Mouse (Mus musculus): ENCODE measurements at regions not wholly inside any gene's neighbourhood (a gene's known extent, or its start where the extent isn't known, plus 50 kb on each side); places are given as distances from the start of the nearest gene placed in this dataset.

GRCm38 (mm10) chr7:37335212-37335611, 438.2 kb downstream of the Zfp536 start:
- no peak for DNase-seq (ENCODE audit: extremely low read depth, low read depth)

GRCm38 (mm10) chr7:37336171-37336850, 437.1 kb downstream of the Zfp536 start:
- DNase-seq (ENCODE audit: extremely low read depth, low read depth), result no peak

GRCm38 (mm10) chr7:37336851-37337531, 436.4 kb downstream of the Zfp536 start:
- no peak for DNase-seq (ENCODE audit: extremely low read depth, low read depth)

GRCm38 (mm10) chr7:37337616-37338015, 435.8 kb downstream of the Zfp536 start:
- no peak for DNase-seq (ENCODE audit: extremely low read depth, low read depth)

- DNase-seq (ENCODE audit: extremely low read depth, low read depth), result no peak
These were observed 435.4 kb downstream of the Zfp536 start for GRCm38 (mm10) chr7:37338067-37338501.

- DNase-seq (ENCODE audit: extremely low read depth, low read depth), result no peak
These were observed 430.8 kb downstream of the Zfp536 start for GRCm38 (mm10) chr7:37342613-37343012.

- DNase-seq (ENCODE audit: extremely low read depth, low read depth), result no peak
These were observed 430.3 kb downstream of the Zfp536 start for GRCm38 (mm10) chr7:37343021-37343593.

- DNase-seq (ENCODE audit: extremely low read depth, low read depth), result no peak
These were observed 429.7 kb downstream of the Zfp536 start for GRCm38 (mm10) chr7:37343691-37344233.

- DNase-seq (ENCODE audit: extremely low read depth, low read depth), result no peak
These were observed 427.4 kb downstream of the Zfp536 start for GRCm38 (mm10) chr7:37346041-37346440.

GRCm38 (mm10) chr7:37357647-37358395, 415.6 kb downstream of the Zfp536 start:
- DNase-seq (ENCODE audit: extremely low read depth, low read depth), result peak; percentile 8

- no peak for DNase-seq (ENCODE audit: extremely low read depth, low read depth)
These were observed 414.9 kb downstream of the Zfp536 start for GRCm38 (mm10) chr7:37358492-37358891.

GRCm38 (mm10) chr7:37359473-37359872, 414.0 kb downstream of the Zfp536 start:
- no peak for DNase-seq (ENCODE audit: extremely low read depth, low read depth)

- DNase-seq (ENCODE audit: extremely low read depth, low read depth), result no peak
These were observed 413.3 kb downstream of the Zfp536 start for GRCm38 (mm10) chr7:37360171-37360570.

GRCm38 (mm10) chr7:37361802-37362441, 411.5 kb downstream of the Zfp536 start:
- DNase-seq (ENCODE audit: extremely low read depth, low read depth), result no peak

- DNase-seq (ENCODE audit: extremely low read depth, low read depth), result no peak
These were observed 410.6 kb downstream of the Zfp536 start for GRCm38 (mm10) chr7:37362879-37363278.

- no peak for DNase-seq (ENCODE audit: extremely low read depth, low read depth)
These were observed 409.7 kb downstream of the Zfp536 start for GRCm38 (mm10) chr7:37363629-37364175.

- no peak for DNase-seq (ENCODE audit: extremely low read depth, low read depth)
These were observed 409.2 kb downstream of the Zfp536 start for GRCm38 (mm10) chr7:37364221-37364620.

- no peak for DNase-seq (ENCODE audit: extremely low read depth, low read depth)
These were observed 407.4 kb downstream of the Zfp536 start for GRCm38 (mm10) chr7:37366006-37366405.

GRCm38 (mm10) chr7:37369698-37370097, 403.7 kb downstream of the Zfp536 start:
- no peak for DNase-seq (ENCODE audit: extremely low read depth, low read depth)

- no peak for DNase-seq (ENCODE audit: extremely low read depth, low read depth)
These were observed 399.6 kb downstream of the Zfp536 start for GRCm38 (mm10) chr7:37373864-37374263.

- no peak for DNase-seq (ENCODE audit: extremely low read depth, low read depth)
These were observed 398.4 kb downstream of the Zfp536 start for GRCm38 (mm10) chr7:37375044-37375443.
